Mouse (Mus musculus) lung, adult 2 months (tissue): ENCODE measurements at regions not wholly inside any gene's neighbourhood (a gene's known extent, or its start where the extent isn't known, plus 50 kb on each side); places are given as distances from the start of the nearest gene placed in this dataset.
"Not testable (repeated sequence)": the region's sequence is repeated elsewhere in the genome, so short reads cannot be mapped to it uniquely, and the experiment has no call there.

ENCODE experiments used
- CTCF ChIP-seq: fragments of 200-500 bp; IDR thresholded peaks from 2 replicates; pipeline ENCODE4 v1.5.1; 2011; ENCODE audit warnings: mild to moderate bottlenecking, low read length, control low read depth; ENCODE audit not compliant: insufficient read depth
- POLR2A ChIP-seq: fragments of 200-500 bp; IDR thresholded peaks from 2 replicates; pipeline ENCODE4 v1.6.1; 2011; ENCODE audit warnings: low read depth, mild to moderate bottlenecking, control low read depth, low read length, borderline replicate concordance; ENCODE audit errors: extremely low read depth

GRCm38 (mm10) chr19:17927121-17927520 is 89.7 kb upstream of the Pcsk5 start:
- TF ChIP-seq CTCF, POLR2A: not testable (repeated sequence)
